Mouse (Mus musculus) left cerebral cortex, postnatal 25 days (tissue): ENCODE results near the gene Armc9. TPM values are rescaled to one million over a fixed set of nuclear protein-coding genes. Genes with fewer than 3 reads are reported as not detected.

ENCODE experiments used
- DNase-seq, 2 experiments: peaks; one replicate each; pipeline ENCODE4 v3.0.0; 2022; ENCODE audit warnings: low spot score in 2 of 2, mixed read lengths in 1 of 2
- intact Hi-C: fragments of 180-260 bp; cut with DNase I; formaldehyde crosslinking; loops from one replicate; pipeline ENCODE4 v1.15.1; 2025
- total RNA-seq, 2 experiments: library from RNA; stranded (reverse); gene quantifications; 2 replicates each; pipeline ENCODE4 v1.2.3; 2021

Gene Armc9
- total RNA-seq, 2 experiments from 2014 or later: 39.1 to 45.9 TPM

- intact Hi-C loops: no loop called here
- no peak for DNase-seq
These were observed 5.9 kb downstream of the Armc9 start for GRCm38 (mm10) chr1:86160479-86160878.

- intact Hi-C loops: no loop called here
- DNase-seq: no peak
These were observed 6.5 kb downstream of the Armc9 start for GRCm38 (mm10) chr1:86161061-86161460.

GRCm38 (mm10) chr1:86174602-86175001, 20.0 kb downstream of the Armc9 start:
- DNase-seq: no peak
- intact Hi-C loops: no loop called here

- no peak for DNase-seq
- intact Hi-C loops: no loop called here
These were observed 21.5 kb downstream of the Armc9 start for GRCm38 (mm10) chr1:86176066-86176465.

GRCm38 (mm10) chr1:86178462-86179253, 24.1 kb downstream of the Armc9 start:
- intact Hi-C loops: loop anchor here (2.0 kb wide), 1 partner anchor 160 kb away; no protein-coding TSS in a partner anchor
- DNase-seq: peak; percentile 81 to 89

- no peak for DNase-seq
- intact Hi-C loops: no loop called here
These were observed 27.6 kb downstream of the Armc9 start for GRCm38 (mm10) chr1:86182004-86182709.

GRCm38 (mm10) chr1:86183577-86184263, 29.1 kb downstream of the Armc9 start:
- intact Hi-C loops: no loop called here
- DNase-seq: no peak

- no peak for DNase-seq
- intact Hi-C loops: no loop called here
These were observed 32.2 kb downstream of the Armc9 start for GRCm38 (mm10) chr1:86186762-86187161.

GRCm38 (mm10) chr1:86187856-86188255, 33.3 kb downstream of the Armc9 start:
- intact Hi-C loops: no loop called here
- no peak for DNase-seq

- DNase-seq: no peak
- intact Hi-C loops: no loop called here
These were observed 33.7 kb downstream of the Armc9 start for GRCm38 (mm10) chr1:86188271-86188670.

GRCm38 (mm10) chr1:86189034-86189702, 34.6 kb downstream of the Armc9 start:
- DNase-seq: no peak
- intact Hi-C loops: no loop called here

GRCm38 (mm10) chr1:86190843-86191242, 36.3 kb downstream of the Armc9 start:
- intact Hi-C loops: no loop called here
- no peak for DNase-seq

GRCm38 (mm10) chr1:86194044-86194443, 39.5 kb downstream of the Armc9 start:
- DNase-seq: no peak
- intact Hi-C loops: no loop called here

GRCm38 (mm10) chr1:86198276-86198675, 43.7 kb downstream of the Armc9 start:
- DNase-seq: peak in 1 of 2 experiments; percentile 56
- intact Hi-C loops: no loop called here

GRCm38 (mm10) chr1:86199026-86199425, 44.4 kb downstream of the Armc9 start:
- intact Hi-C loops: no loop called here
- no peak for DNase-seq

- intact Hi-C loops: no loop called here
- DNase-seq: no peak
These were observed 46.7 kb downstream of the Armc9 start for GRCm38 (mm10) chr1:86201312-86201711.

- intact Hi-C loops: no loop called here
- peak in 1 of 2 experiments; percentile 84 for DNase-seq
These were observed 48.1 kb downstream of the Armc9 start for GRCm38 (mm10) chr1:86202617-86203219.

- DNase-seq: no peak
- intact Hi-C loops: no loop called here
These were observed 56.1 kb downstream of the Armc9 start for GRCm38 (mm10) chr1:86210676-86211075.

- DNase-seq: no peak
- intact Hi-C loops: no loop called here
These were observed 56.9 kb downstream of the Armc9 start for GRCm38 (mm10) chr1:86211498-86211897.
